Mouse (Mus musculus) brain, embryonic 14.5 days (tissue): ENCODE results near the gene Cenpp. TPM values are rescaled to one million over a fixed set of nuclear protein-coding genes. Genes with fewer than 3 reads are reported as not detected.

Source experiments
- DNase-seq: peaks from one replicate; pipeline ENCODE4 v3.0.0-alpha.2; 2011; ENCODE audit warnings: low read depth
- CTCF ChIP-seq: fragments of 200-500 bp; IDR thresholded peaks from 2 replicates; pipeline ENCODE4 v1.5.1; 2012; ENCODE audit warnings: inconsistent platforms, mild to moderate bottlenecking, moderate library complexity, borderline replicate concordance; ENCODE audit not compliant: insufficient read depth, insufficient read length; ENCODE audit errors: extremely low read depth
- POLR2A ChIP-seq: fragments of 200-500 bp; IDR thresholded peaks from 2 replicates; pipeline ENCODE4 v1.6.1; 2012; ENCODE audit warnings: mild to moderate bottlenecking, inconsistent platforms, borderline replicate concordance; ENCODE audit not compliant: poor library complexity, insufficient read depth, insufficient read length, severe bottlenecking; ENCODE audit errors: extremely low read depth
- polyA plus RNA-seq: library from polyadenylated mRNA; depleted of rRNA; stranded (reverse); fragments of >200 nt; gene quantifications from 2 replicates; pipeline ENCODE4 v1.2.3, GENCODE M21; 2012; rRNA removed

Cenpp gene
- polyA plus RNA-seq, 1 experiment = 3.0 TPM

- DNase-seq = no peak
- no peak for TF ChIP-seq POLR2A
- TF ChIP-seq CTCF = no peak
These were observed 222.1 kb downstream of the Cenpp start for GRCm38 (mm10) chr13:49430529-49430928.

DNA sequence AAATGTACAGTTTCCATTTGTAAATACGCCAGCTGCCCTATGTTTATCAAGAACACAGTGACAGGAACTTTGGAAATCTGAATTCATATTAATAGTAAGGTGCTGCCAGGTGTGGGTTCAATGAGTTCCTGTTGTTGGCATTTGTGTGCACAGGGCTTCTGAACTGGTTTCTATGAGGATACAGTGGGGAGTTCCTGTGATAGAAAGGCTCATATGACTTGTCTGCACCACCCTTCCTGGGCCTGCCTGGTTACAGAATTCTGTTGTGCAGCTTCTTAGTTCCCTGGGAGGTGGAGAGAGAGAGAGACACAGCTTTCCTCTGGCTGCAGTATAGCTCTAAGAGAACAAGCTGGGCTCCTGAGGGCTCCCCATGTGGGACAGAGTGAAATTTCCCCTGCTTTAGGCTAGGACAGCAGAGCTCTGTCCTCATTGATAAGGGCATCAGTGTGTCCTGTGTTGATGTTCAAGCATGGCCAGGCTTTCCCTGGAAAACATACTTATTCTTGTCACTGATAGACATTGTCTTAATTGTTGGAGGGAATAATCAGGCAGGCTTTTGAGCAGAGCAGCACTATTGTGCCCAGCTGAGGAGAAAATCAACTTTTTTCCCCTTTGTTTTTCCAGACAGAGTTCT, 224.4 kb downstream of the Cenpp start:
- no peak for TF ChIP-seq CTCF
- no peak for TF ChIP-seq POLR2A
- no peak for DNase-seq

- TF ChIP-seq POLR2A = no peak
- no peak for TF ChIP-seq CTCF
- DNase-seq = no peak
These were observed 225.8 kb downstream of the Cenpp start for GRCm38 (mm10) chr13:49426736-49427135.

- DNase-seq = no peak
- TF ChIP-seq POLR2A (no peak), CTCF (no peak)
These were observed 230.6 kb downstream of the Cenpp start for GRCm38 (mm10) chr13:49421959-49422358.

GRCm38 (mm10) chr13:49421606-49421917, 231.0 kb downstream of the Cenpp start:
- DNase-seq = no peak
- TF ChIP-seq POLR2A (no peak), CTCF (no peak)

DNA sequence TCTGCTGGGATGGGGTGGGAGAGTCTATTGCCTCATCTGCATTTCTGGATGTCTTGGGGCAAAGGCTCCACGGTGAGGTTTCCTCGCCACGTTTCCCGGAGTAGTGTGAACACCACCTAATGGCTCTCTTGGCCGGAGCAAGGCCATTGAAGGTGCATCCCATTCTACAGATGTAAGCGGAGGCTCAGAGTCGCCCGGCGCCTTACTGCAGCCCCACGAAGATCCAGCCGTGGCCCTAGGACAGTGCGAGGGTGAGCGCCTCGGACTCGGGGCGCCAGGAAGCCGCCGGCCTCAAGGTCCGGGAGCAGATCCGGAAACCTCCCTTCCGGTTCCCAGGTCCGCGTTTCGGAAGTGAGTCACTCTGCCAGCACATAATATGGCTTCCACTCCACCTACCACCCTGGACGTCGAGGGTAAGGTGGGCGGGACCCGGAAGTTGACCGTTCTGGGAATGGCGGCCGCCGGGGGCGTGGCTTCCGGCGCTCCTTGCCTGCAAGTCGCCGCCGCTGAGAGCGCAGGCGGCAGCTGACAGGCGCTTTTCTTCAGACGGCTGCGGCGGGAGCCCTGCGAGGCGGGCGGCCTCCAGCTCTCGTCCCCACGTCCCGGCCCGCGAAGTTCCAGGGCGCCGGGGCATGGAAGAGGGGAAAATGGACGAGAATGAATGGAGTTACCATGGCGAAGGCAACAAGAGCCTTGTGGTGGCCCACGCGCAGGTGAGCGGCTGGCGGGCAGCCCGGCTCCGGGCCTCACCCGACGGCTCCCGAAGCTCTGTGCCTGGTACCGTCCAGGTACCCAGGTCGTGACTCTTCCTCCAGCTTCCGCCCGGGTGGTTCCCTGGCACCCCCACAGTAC, 231.6 kb downstream of the Cenpp start, which contains the start of gene Ippk:
Ippk (plus strand) TSS at position 496 of the 852 bp plus-strand sequence.
- no peak for TF ChIP-seq CTCF
- peak; percentile 74 for TF ChIP-seq POLR2A
- DNase-seq = peak; percentile 100

Other genes starting within 250 kb of the Cenpp start
- 8.7 and 9.9 TPM in 2 replicates for gene Ippk, start 231.5 kb downstream of the Cenpp start, polyA plus RNA-seq
- 0.23 and 0.48 TPM in 2 replicates for gene Tes3-ps, start 159.5 kb downstream of the Cenpp start, polyA plus RNA-seq
- gene Ecm2, start 148.0 kb downstream of the Cenpp start, polyA plus RNA-seq = 2.3 and 2.8 TPM in 2 replicates
- gene Aspn, start 108.3 kb downstream of the Cenpp start, polyA plus RNA-seq = 2.5 and 4.8 TPM in 2 replicates
- 0.08 and 0.59 TPM in 2 replicates for gene Omd, start 70.3 kb downstream of the Cenpp start, polyA plus RNA-seq
- 6.0 and 9.1 TPM in 2 replicates for gene Ogn, start 44.7 kb downstream of the Cenpp start, polyA plus RNA-seq
- gene Nol8, start 293 bp upstream of the Cenpp start, polyA plus RNA-seq = 10.6 and 11.6 TPM in 2 replicates
- gene Iars, start 29.3 kb upstream of the Cenpp start, polyA plus RNA-seq = 41.9 and 48.7 TPM in 2 replicates
- gene Gm30302, start 146.2 kb upstream of the Cenpp start, polyA plus RNA-seq = not detected in 2 replicates